20 mouse cellular contexts compared by ENCODE assay signal in the genomic region with DNA sequence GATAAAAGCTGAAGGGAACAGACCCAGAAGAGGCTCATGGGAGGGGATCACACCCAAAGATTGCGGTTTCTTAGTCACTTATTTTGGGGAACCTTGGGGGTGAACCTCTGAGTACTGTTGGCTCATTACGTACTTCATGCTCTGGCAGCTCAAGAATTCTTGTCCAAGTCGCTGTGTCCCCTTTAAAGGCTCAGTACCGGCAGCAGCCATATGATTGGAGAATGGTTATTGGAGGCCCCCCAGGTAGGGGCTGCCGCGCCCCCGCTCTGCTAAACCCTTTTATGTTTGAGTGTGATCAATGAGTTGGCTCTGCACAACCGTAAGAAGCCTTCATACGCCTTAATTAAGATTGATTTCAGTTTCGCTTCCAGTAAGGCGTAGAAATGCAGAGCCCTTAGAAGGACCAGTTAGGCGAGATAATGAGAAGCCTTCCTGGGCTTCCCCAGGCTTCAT. TPM values are rescaled to one million over a fixed set of nuclear protein-coding genes. Genes with fewer than 3 reads are reported as not detected.
DNase-seq lines count a peak whose midpoint lies in the region; ATAC-seq lines count a peak whose summit lies in the region.
"Had no signal": no experiment of that assay in that cellular context is flagged by ENCODE, and none has a peak within 500 bp of the region (broad histone marks: within the 10 kb centered on the region; RNA-seq: fewer than 3 reads in every experiment).

No protein-coding gene starts in this region.

- no peaks in the 10 kb centered on the region for H3K27me3 ChIP-seq in neural tube, embryonic 11.5 days (ENCODE audit: control insufficient read depth, insufficient read depth, low read length)
- no peaks in the 10 kb centered on the region for H3K27me3 ChIP-seq in midbrain, embryonic 13.5 days
- H3K27me3 ChIP-seq: liver, embryonic 15.5 days had no signal

- H3K9ac ChIP-seq in neural tube, embryonic 11.5 days (ENCODE audit: low read length) = no peak overlapping the region
- no peak overlapping the region for H3K9ac ChIP-seq in midbrain, embryonic 13.5 days (replicated peaks)
- H3K9ac ChIP-seq: liver, embryonic 15.5 days; neural tube, embryonic 13.5 days had no signal

- ATAC-seq in neural tube, embryonic 11.5 days (ENCODE audit: insufficient read depth, low FRiP score, low TSS enrichment) = no peak
- ATAC-seq in midbrain, embryonic 13.5 days = no peak
- ATAC-seq: forebrain, embryonic 16.5 days had no signal

- H3K4me3 ChIP-seq in neural tube, embryonic 11.5 days (ENCODE audit: low read depth, low read length) = no peak overlapping the region
- H3K4me3 ChIP-seq in midbrain, embryonic 13.5 days (replicated peaks) = no peak overlapping the region
- H3K4me3 ChIP-seq: embryonic facial prominence, embryonic 10.5 days; erythroblast, embryonic 14.5 days; liver, embryonic 15.5 days; neural tube, embryonic 13.5 days had no signal

- WGBS in neural tube, embryonic 11.5 days = 30% methylated on average over 12 of the region's 12 CpGs
- 71% methylated on average over 12 of the region's 12 CpGs for WGBS in midbrain, embryonic 13.5 days

- H3K9me3 ChIP-seq in neural tube, embryonic 11.5 days (ENCODE audit: control insufficient read depth, low read length) = no peaks in the 10 kb centered on the region
- H3K9me3 ChIP-seq in midbrain, embryonic 13.5 days = no peaks in the 10 kb centered on the region
- H3K9me3 ChIP-seq: embryonic facial prominence, embryonic 10.5 days; liver, embryonic 15.5 days; neural tube, embryonic 13.5 days had no signal

- DNase-seq in embryo, embryonic 10 days (ENCODE audit: low spot score) = peak; percentile 52
- DNase-seq in embryo, embryonic 11 days = no peak
- peak; percentile 47 for DNase-seq in neural tube, embryonic 11.5 days (ENCODE audit: low spot score)
- DNase-seq in neural tube, embryonic 10.5 days (ENCODE audit: extremely low spot score, low spot score) = no peak
- peak; percentile 90 for DNase-seq in induced T-regulatory cell, adult 2 months (ENCODE audit: low read depth)
- DNase-seq in gastrocnemius, postnatal 36 days = no peak
- DNase-seq in spleen, postnatal 4 days (ENCODE audit: low spot score in 2 of 2) = no peak
- DNase-seq: adrenal gland, postnatal 10 days; cerebellum, adult 9-11 months; heart, postnatal 14 days; kidney, adult 18-20 months; kidney, postnatal 25 days; layer of hippocampus, postnatal 36 days had no signal

- intact Hi-C loops in gastrocnemius, postnatal 36 days (cut with DNase I) = no loop called here

- H3K4me2 ChIP-seq in neural tube, embryonic 11.5 days (ENCODE audit: low read depth) = no peak overlapping the region
- no peak overlapping the region for H3K4me2 ChIP-seq in midbrain, embryonic 13.5 days (replicated peaks)
- H3K4me2 ChIP-seq: liver, embryonic 15.5 days; midbrain, embryonic 11.5 days; neural tube, embryonic 13.5 days had no signal

- H3K36me3 ChIP-seq in neural tube, embryonic 11.5 days (ENCODE audit: control insufficient read depth, insufficient read depth, low read length) = no peaks in the 10 kb centered on the region; the same call in 1 of the 2 replicates
- peaks cover 47% of the 10 kb centered on the region for H3K36me3 ChIP-seq in midbrain, embryonic 13.5 days

- H3K27ac ChIP-seq in neural tube, embryonic 11.5 days (ENCODE audit: low read depth, low read length) = no peak overlapping the region
- H3K27ac ChIP-seq in midbrain, embryonic 13.5 days = no peak overlapping the region
- H3K27ac ChIP-seq: embryonic facial prominence, embryonic 10.5 days; liver, embryonic 15.5 days; neural tube, embryonic 13.5 days had no signal

- no peaks in the 10 kb centered on the region for H3K4me1 ChIP-seq in neural tube, embryonic 11.5 days (ENCODE audit: control insufficient read depth, insufficient read depth, low read length)
- 0 out of 2 replicates have a peak, but pooled peaks cover 3% of the 10 kb centered on the region for H3K4me1 ChIP-seq in midbrain, embryonic 13.5 days (replicated peaks)

RNA-seq across cellular contexts. Expression of gene Nat9, which starts 11.3 kb away (rescaled TPM):
- 20.3 and 20.8 TPM in 2 replicates for polyA plus RNA-seq in neural tube, embryonic 11.5 days (2014; fragmentation: Nextera tagmentation; extraction: Ambion mirVana)
- 10 to 100 TPM; 10.6 to 12.9 TPM for total RNA-seq in gastrocnemius, postnatal 36 days (2021)
- 20.9 and 23.7 TPM in 2 replicates for polyA plus RNA-seq in midbrain, embryonic 13.5 days (2015; fragmentation: Nextera tagmentation; extraction: Ambion mirVana)

RNA-seq across cellular contexts. Expression of gene Tmem104, which starts 11.7 kb away (rescaled TPM):
- 8.8 and 11.0 TPM in 2 replicates for polyA plus RNA-seq in neural tube, embryonic 11.5 days (2014; fragmentation: Nextera tagmentation; extraction: Ambion mirVana)
- 1 to 10 TPM; 4.5 to 6.0 TPM for total RNA-seq in gastrocnemius, postnatal 36 days (2021)
- 10.3 and 10.7 TPM in 2 replicates for polyA plus RNA-seq in midbrain, embryonic 13.5 days (2015; fragmentation: Nextera tagmentation; extraction: Ambion mirVana)

RNA-seq across cellular contexts. Expression of gene Slc9a3r1, which starts 35.8 kb away (rescaled TPM):
- 43.4 and 44.1 TPM in 2 replicates for polyA plus RNA-seq in neural tube, embryonic 11.5 days (2014; fragmentation: Nextera tagmentation; extraction: Ambion mirVana)
- 1 to 10 TPM; 2.3 to 3.1 TPM for total RNA-seq in gastrocnemius, postnatal 36 days (2021)
- polyA plus RNA-seq in midbrain, embryonic 13.5 days (2015; fragmentation: Nextera tagmentation; extraction: Ambion mirVana) = 30.4 and 34.3 TPM in 2 replicates

Comparison
In these comparisons a context has a peak if more than half of its experiments do, and no peak if none do; other contexts are left out.
1. DNase-seq: peak in embryo, embryonic 10 days (single experiment), neural tube, embryonic 11.5 days (single experiment) and induced T-regulatory cell, adult 2 months (single experiment); none in embryo, embryonic 11 days (single experiment), neural tube, embryonic 10.5 days (single experiment), gastrocnemius, postnatal 36 days (0 of 2) and spleen, postnatal 4 days (0 of 2).